Mouse (Mus musculus) frontal cortex, postnatal 36 days (tissue): ENCODE data around the gene Ncoa1.

ENCODE experiments used
- DNase-seq, 2 experiments: peaks; one replicate each; pipeline ENCODE4 v3.0.0; 2022; ENCODE audit warnings: low spot score in 2 of 2

Gene Ncoa1

DNA sequence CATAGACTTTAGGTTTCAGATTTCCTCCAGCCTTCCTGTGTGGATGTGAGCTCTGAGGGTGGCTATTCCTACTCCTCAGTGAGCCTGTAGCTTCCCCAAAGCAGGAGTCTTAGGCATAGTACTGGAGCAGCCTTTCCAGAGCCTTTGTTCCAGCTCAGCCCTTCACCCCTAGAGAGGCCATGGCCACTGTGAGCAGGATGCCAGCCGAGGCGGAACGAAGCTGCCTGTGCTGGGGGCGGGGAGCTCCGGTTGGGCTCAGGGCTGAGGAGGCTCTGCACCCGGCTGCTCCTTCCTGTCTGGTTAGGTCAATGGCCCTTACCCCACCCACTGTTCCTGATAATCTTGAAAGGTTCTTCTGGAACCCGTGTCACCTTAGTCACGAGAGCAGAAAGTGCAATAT lies 264.1 kb downstream of the Ncoa1 start:
- DNase-seq: no peak

- no peak for DNase-seq
These were observed 265.8 kb downstream of the Ncoa1 start for GRCm38 (mm10) chr12:4211174-4211573.

- no peak for DNase-seq
These were observed 267.8 kb downstream of the Ncoa1 start for GRCm38 (mm10) chr12:4209196-4209595.

DNA sequence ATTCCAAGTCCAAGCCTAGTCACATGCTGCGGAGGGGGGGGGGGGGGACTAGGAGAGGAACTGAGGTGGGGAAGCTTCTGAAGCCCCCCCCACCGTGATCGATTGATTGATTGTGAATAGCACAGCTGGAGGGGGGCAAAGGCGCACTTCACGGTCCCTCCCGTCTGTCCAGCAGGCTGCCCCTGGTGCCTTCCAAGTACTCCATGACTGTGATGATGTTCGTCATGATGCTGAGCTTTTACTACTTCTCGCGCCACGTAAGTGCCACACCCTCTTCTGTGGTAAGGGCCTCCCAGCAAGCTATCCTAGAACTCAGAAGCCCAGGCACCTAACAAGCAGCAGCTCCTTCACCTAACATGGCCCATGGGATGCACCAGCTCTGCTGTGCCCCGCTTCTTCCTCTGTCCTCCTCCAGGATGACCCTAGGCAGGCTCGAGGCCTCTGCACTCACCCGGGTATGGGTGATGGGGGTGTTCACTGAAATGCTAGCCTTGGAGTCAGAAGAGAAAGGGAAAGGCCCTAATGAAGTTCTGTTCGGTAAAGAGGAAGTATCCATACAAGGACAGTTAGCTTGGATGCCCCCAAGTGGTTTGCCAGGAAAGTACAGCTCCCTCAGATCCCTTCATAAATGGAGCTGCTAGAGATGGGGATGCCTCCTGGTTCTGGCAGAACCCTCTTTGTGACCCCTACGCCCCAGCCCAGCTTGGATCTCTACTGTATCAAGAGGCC lies 268.4 kb downstream of the Ncoa1 start:
- peak; percentile 62 to 81 for DNase-seq

DNA sequence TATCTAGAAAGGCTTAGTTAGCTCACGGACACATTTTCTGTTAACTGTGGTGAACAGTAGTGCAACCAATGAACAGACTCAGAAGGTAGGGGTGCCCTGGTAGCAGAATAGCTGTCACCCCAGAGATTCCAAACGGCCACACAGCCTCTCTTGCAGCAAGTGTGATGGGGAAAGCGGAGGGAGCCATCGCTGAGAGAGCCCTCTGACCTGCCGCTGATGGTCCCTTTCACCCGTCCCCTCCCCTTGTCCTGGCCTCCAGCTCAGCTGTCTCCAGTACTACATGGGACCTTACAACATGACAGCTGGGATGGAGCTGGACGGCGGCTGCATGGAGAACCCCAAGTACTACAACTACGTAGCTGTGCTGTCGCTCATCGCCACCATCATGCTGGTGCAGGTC lies 270.9 kb downstream of the Ncoa1 start:
- DNase-seq: no peak

DNA sequence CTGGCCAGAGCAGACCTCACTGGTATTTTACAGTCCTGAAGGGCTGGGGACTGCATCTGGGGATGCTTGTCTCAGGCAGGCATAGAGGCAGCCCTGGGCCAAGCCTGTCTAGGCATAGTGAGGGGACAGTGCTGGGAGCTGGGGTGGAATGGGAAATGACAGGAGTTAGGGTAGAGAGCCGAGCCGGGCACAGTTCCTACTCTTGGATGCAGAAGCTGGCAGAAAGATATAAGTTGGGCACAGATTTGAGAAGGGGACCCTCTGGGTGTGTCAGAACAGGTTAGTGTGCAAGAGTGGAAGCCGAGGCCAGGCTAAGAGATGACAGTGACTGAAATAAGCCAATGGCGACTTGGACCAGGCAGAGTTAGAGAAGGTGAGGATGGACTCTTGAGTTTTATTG lies 274.8 kb downstream of the Ncoa1 start:
- no peak for DNase-seq

GRCm38 (mm10) chr12:4201454-4202200 lies 275.4 kb downstream of the Ncoa1 start:
- peak; percentile 60 to 83 for DNase-seq

- no peak for DNase-seq
These were observed 277.7 kb downstream of the Ncoa1 start for GRCm38 (mm10) chr12:4199271-4199670.

DNA sequence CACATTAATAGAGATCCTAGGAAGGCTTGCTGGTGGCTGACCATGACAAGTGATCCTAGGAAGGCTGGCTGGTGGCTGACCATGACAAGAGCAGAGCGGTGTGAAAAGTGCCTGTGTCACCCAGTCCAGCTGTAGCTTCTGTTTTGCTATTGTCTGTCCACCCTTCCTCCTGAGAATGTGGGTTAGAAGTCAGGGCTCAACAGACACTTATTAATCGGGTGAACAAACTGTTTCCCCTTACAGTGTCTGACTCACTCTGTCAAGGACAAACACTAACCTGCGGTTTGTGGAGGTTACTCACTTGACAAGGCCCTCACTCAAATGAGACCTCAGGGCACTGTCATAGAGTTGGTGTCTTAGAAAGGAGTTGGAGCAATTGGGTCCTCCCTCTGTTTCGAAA lies 278.3 kb downstream of the Ncoa1 start:
- no peak for DNase-seq
